Mouse (Mus musculus) common myeloid progenitor, adult 5-6 weeks (primary cell): ENCODE measurements around the gene Foxo1. TPM values are rescaled to one million over a fixed set of nuclear protein-coding genes. Genes with fewer than 3 reads are reported as not detected.

Experiments
- ATAC-seq: replicated peaks from 2 replicates; pipeline ENCODE4 v1.8.0; 2016; ENCODE audit warnings: low read depth, mild to moderate bottlenecking, moderate TSS enrichment, inconsistent platforms; ENCODE audit not compliant: poor library complexity, severe bottlenecking
- total RNA-seq: library from RNA; stranded (forward); fragments of 200-1000, 187-1606 nt; gene quantifications from 2 replicates; pipeline ENCODE4 v1.2.3, GENCODE M21; 2017

The Foxo1 gene
- total RNA-seq, 1 experiment from 2014 or later, result 1.6 TPM

GRCm38 (mm10) chr3:52401162-52401928 is 133.2 kb downstream of the Foxo1 start:
- ATAC-seq, result peak; percentile 88

Other genes starting within 250 kb of the Foxo1 start
- gene Maml3, start 163.3 kb upstream of the Foxo1 start, total RNA-seq, result 14.8 and 15.5 TPM in 2 replicates